Mouse (Mus musculus) liver, embryonic 14.5 days (tissue): Measurements from ENCODE around the gene Gyg. TPM values are rescaled to one million over a fixed set of nuclear protein-coding genes. Genes with fewer than 3 reads are reported as not detected.
"Not testable (repeated sequence)": the region's sequence is repeated elsewhere in the genome, so short reads cannot be mapped to it uniquely, and the experiment has no call there.

Experiments used
- ATAC-seq: fragments of 200-750 bp; cut with Nextera tagmentation; 2 replicates; pipeline ENCODE4 v1.8.0; 2017; ENCODE audit warnings: moderate number of reproducible peaks, mild to moderate bottlenecking, moderate library complexity; ENCODE audit not compliant: insufficient read depth
- DNase-seq, 3 experiments: peaks; one replicate each; pipeline ENCODE4 v3.0.0-alpha.2; 2012 to 2013; ENCODE audit warnings: low read depth in 3 of 3, low spot score in 3 of 3
- H3K27ac ChIP-seq: fragments of 300-500 bp; sonication (generic); 2 replicates; pipeline ENCODE4 v1.5.1; 2014; ENCODE audit warnings: moderate library complexity, mild to moderate bottlenecking, control low read depth, inconsistent platforms
- H3K27me3 ChIP-seq: fragments of 300-500 bp; sonication (generic); 2 replicates; pipeline ENCODE4 v1.6.1; 2014; ENCODE audit warnings: mild to moderate bottlenecking, low read length, moderate library complexity; ENCODE audit not compliant: control insufficient read depth, insufficient read depth
- H3K36me3 ChIP-seq: fragments of 300-500 bp; sonication (generic); replicated peaks from 2 replicates; pipeline ENCODE4 v1.6.1; 2014; ENCODE audit warnings: low read depth; ENCODE audit not compliant: control insufficient read depth, insufficient read depth
- H3K4me1 ChIP-seq, 2 experiments: fragments of 200-500 bp in 1 of 2; fragments of 300-500 bp in 1 of 2; sonication (generic) in 1 of 2; replicated peaks; 2 replicates each; pipeline ENCODE4 v1.6.1; 2012 to 2014; ENCODE audit warnings: antibody characterized with exemption in 1 of 2, inconsistent platforms in 1 of 2, low read length in 1 of 2; ENCODE audit not compliant: control insufficient read depth in 2 of 2, insufficient read depth in 2 of 2
- H3K4me2 ChIP-seq: fragments of 300-500 bp; sonication (generic); 2 replicates; pipeline ENCODE4 v1.6.1; 2014; ENCODE audit warnings: low read depth, mild to moderate bottlenecking, control low read depth, moderate library complexity
- H3K4me3 ChIP-seq, 2 experiments: fragments of 200-500 bp in 1 of 2; fragments of 300-500 bp in 1 of 2; sonication (generic) in 1 of 2; 2 replicates each; pipeline ENCODE4 v1.5.1; 2012 to 2014; ENCODE audit warnings: low read depth in 2 of 2, low read length in 2 of 2, mild to moderate bottlenecking in 2 of 2, control low read depth in 1 of 2, inconsistent platforms in 1 of 2, moderate library complexity in 1 of 2; ENCODE audit not compliant: insufficient read depth in 1 of 2
- H3K9ac ChIP-seq: fragments of 300-500 bp; sonication (generic); replicated peaks from 2 replicates; pipeline ENCODE4 v1.6.1; 2014; ENCODE audit warnings: mild to moderate bottlenecking, control low read depth, moderate library complexity
- H3K9me3 ChIP-seq: fragments of 300-500 bp; sonication (generic); 2 replicates; pipeline ENCODE4 v1.6.1; 2016; ENCODE audit warnings: low read length, mixed read lengths; ENCODE audit not compliant: control insufficient read depth
- CTCF ChIP-seq: IDR thresholded peaks from 2 replicates; pipeline ENCODE4 v1.5.1; 2016; ENCODE audit warnings: antibody characterized with exemption, low read depth, control low read depth
- EP300 ChIP-seq: IDR thresholded peaks from 2 replicates; pipeline ENCODE4 v1.6.1; 2016; ENCODE audit warnings: antibody characterized with exemption, low read depth
- WGBS: fragments of 180-500 bp; shearing (Covaris S2); extraction: QIAGEN DNeasy Blood & Tissue Kit; methylation state at CpG from one replicate; pipeline ENCODE4 v1.1.7; 2014; ENCODE audit not compliant: insufficient replicate concordance; 5-methylcytosine and 5-hydroxymethylcytosine counted together
- polyA plus RNA-seq, 2 experiments: library from polyadenylated mRNA; depleted of rRNA in 1 of 2; stranded (reverse) in 1 of 2; unstranded in 1 of 2; fragments of >200 nt; fragmentation: Nextera tagmentation in 1 of 2; extraction: Ambion mirVana in 1 of 2; gene quantifications; 2 replicates each; pipeline versions ENCODE4 v1.2.1 to v1.2.3; 2012 to 2014

Gyg gene
- polyA plus RNA-seq, 2 experiments: 11.2 to 22.5 TPM

DNA sequence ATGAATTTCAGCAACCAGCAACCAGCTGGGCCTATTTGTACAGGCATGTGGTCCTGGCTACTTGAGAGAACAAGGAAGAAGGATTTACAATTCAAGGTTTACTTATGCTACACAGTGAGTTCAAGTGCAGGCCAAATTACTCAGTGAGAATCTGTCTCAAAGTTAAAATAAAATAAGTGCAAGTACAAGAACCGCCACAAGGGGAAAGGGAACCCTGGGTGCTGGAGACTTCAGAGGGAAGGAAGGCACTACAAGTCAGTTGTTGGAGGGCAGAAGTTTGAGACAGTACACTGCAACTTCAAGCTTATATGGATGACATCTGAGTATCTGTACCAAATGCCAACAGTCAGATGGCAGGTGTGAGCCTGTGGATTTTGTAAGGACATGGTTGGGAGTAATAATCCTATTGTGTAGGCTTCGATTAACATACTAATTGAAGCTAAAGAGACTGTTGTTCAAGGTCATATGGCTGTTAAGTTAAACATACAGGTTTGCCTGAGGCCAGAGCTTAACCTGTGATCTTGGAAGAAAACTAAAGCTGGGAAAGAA is 28.0 kb downstream of the Gyg start:
- Histone ChIP-seq H3K36me3 (no peaks in the 10 kb centered on the region), H3K27ac (no peak overlapping the region), H3K4me2 (no peak overlapping the region), H3K9me3 (no peaks in the 10 kb centered on the region), H3K4me3 (no peak overlapping the region), H3K4me1 (no peaks in the 10 kb centered on the region), H3K27me3 (no peaks in the 10 kb centered on the region), H3K9ac (no peak overlapping the region)
- 51% methylated on average over 2 of the region's 2 CpGs for WGBS
- TF ChIP-seq EP300: no peak
- peak; percentile 16; the same call in 1 of the 2 replicates for TF ChIP-seq CTCF
- ATAC-seq (no peak), DNase-seq (no peak)

DNA sequence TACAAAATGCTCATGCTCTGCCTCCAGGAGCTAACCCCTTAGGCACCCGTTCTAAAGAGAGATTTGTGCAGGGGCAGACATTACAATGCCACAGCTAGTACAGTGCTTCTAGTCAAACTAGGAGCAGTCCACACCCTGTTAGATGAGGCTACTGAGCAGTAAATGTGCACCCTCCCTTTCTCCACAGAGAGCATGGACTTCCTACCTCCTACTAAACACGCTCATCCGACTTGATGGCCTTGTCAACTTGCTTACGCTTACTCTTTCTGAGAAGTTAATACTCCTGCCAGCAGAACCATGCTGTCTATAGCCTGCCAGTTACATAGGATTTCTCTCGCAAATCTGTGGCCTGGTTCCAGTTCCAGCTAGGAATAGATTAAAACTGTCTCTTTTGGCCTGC is 29.5 kb downstream of the Gyg start:
- Histone ChIP-seq H3K9me3 (no peaks in the 10 kb centered on the region), H3K36me3 (no peaks in the 10 kb centered on the region), H3K9ac (no peak overlapping the region), H3K27ac (no peak overlapping the region), H3K4me3 (no peak overlapping the region), H3K4me1 (no peaks in the 10 kb centered on the region), H3K4me2 (no peak overlapping the region), H3K27me3 (no peaks in the 10 kb centered on the region)
- TF ChIP-seq EP300: no peak
- no peak for TF ChIP-seq CTCF
- no peak for ATAC-seq
- DNase-seq: no peak
- WGBS: 72% methylated on average over 5 of the region's 5 CpGs

DNA sequence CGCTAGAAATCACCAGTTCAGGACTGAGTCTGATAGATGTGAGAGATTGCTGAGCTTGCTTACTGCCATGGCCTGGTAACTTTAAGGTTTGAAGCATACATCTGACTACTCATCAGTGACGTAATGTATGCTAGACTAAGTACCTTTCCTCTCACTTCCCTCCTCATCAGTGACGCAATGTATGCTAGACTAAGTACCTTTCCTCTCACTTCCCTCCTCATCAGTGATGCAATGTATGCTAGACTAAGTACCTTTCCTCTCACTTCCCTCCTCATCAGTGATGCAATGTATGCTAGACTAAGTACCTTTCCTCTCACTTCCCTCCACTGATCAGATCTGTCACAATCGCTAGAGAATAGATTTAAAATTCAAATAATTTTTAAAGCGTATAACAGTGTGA is 33.5 kb downstream of the Gyg start:
- 70% methylated on average over 5 of the region's 5 CpGs for WGBS
- not testable (repeated sequence) for H3K4me3 ChIP-seq, H3K9ac ChIP-seq, H3K4me2 ChIP-seq, H3K27me3 ChIP-seq, H3K27ac ChIP-seq, H3K4me1 ChIP-seq, ATAC-seq, DNase-seq, H3K36me3 ChIP-seq, H3K9me3 ChIP-seq

DNA sequence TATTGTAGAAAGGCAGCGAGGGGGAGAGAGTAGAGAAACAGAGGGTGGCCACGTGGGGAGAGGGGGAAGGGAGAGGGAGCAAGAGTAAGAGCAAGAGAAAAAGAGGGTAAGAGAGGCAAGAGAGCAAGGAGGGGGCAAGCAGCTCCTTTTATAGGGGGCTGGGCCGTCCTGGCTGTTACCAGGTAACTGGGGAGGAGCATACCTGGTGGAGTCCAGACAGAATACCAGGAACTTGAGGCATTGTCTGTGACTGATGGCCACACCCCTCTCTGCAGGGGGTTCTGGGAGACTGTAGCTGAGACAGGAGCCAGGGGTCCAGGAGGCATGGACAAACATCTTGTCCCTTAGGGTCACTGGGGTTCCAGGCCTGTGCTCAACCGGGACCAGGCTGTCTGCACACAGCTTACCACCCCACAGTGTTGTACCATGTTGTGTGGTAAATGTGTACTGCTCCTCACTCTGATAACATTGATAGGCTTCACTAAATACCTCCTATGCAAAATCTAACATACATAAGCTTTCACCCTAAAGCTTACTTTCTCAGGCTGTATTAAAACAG is 35.4 kb downstream of the Gyg start:
- H3K9ac ChIP-seq: no peak overlapping the region
- no peak overlapping the region for H3K4me3 ChIP-seq
- 64% methylated on average over 4 of the region's 4 CpGs for WGBS
- no peak overlapping the region for H3K4me2 ChIP-seq
- no peak overlapping the region for H3K27ac ChIP-seq
- TF ChIP-seq EP300: no peak
- TF ChIP-seq CTCF: no peak
- no peaks in the 10 kb centered on the region for H3K4me1 ChIP-seq
- DNase-seq (no peak), ATAC-seq (peak; percentile 26; the same call in 1 of the 2 replicates)
- no peaks in the 10 kb centered on the region for H3K9me3 ChIP-seq
- peaks cover 4% of the 10 kb centered on the region for H3K36me3 ChIP-seq
- no peaks in the 10 kb centered on the region for H3K27me3 ChIP-seq

DNA sequence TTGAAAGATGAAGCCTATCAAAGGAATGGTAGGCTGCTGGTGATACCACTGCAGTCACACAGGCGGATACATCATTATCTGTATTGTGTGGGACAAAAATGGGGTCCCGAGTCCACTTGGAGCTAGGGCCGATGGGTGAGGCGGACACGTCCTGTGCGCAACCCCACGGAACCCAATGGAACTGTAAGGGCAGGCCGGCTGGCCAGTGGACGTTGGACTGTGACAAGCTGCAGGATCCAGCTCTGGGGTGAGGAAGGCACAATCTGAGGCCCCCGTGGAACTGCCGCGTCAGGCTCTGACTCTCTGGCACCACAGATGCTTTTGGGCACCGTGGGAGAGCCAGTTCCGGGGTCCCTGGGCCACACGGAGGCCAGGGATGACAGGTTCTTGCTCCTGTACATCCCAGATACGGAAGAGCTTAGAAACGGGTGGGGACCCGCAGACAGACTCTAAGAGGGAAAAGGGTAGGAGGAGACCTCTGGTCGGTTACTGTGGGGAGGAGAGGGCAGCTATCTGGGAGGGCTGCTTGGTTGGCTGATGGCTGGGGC is 36.0 kb downstream of the Gyg start:
- TF ChIP-seq CTCF: no peak
- no peak for TF ChIP-seq EP300
- Histone ChIP-seq H3K9ac (no peak overlapping the region), H3K4me3 (no peak overlapping the region), H3K36me3 (peaks cover 4% of the 10 kb centered on the region), H3K9me3 (no peaks in the 10 kb centered on the region), H3K4me2 (no peak overlapping the region), H3K4me1 (no peaks in the 10 kb centered on the region), H3K27me3 (no peaks in the 10 kb centered on the region), H3K27ac (no peak overlapping the region)
- ATAC-seq: no peak
- no peak for DNase-seq
- WGBS: 79% methylated on average over 19 of the region's 19 CpGs
